8 mouse cellular contexts compared by ENCODE assay signal in the genomic region with DNA sequence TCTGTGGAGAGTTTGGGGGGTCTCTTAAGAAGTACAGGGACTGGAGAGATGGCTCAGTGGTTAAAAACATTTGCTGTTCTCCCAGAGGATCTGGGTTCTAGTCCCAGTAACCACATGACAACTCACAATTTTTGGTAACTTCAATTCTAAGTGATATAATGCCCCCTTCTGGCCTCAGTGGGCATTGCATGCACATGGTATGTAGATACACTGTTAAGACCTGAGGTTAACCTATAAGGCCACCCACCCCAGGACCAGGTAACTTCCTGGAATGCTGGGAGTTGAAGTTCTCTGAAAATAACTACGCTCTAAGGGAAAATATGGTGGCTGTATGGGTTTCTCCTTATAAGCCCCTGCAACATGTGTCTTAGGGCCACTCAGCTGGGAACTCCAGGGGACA. TPM values are rescaled to one million over a fixed set of nuclear protein-coding genes. Genes with fewer than 3 reads are reported as not detected.
DNase-seq lines count a peak whose midpoint lies in the region; ATAC-seq and TF ChIP-seq lines count a peak whose summit lies in the region.

No protein-coding gene starts in this region.

- no peaks in the 10 kb centered on the region for H3K9me3 ChIP-seq in kidney, embryonic 15.5 days (replicated peaks)
- no peaks in the 10 kb centered on the region for H3K9me3 ChIP-seq in ES-Bruce4 (replicated peaks; ENCODE audit: control insufficient read depth, insufficient read depth, low read length, poor library complexity, severe bottlenecking)

- no peak for ATAC-seq in kidney, embryonic 15.5 days (replicated peaks; ENCODE audit: low FRiP score)

- H3K27me3 ChIP-seq in kidney, embryonic 15.5 days = no peaks in the 10 kb centered on the region
- no peaks in the 10 kb centered on the region for H3K27me3 ChIP-seq in ES-Bruce4 (ENCODE audit: control insufficient read depth, insufficient read depth, low read length, poor library complexity, severe bottlenecking)

- peaks cover 4% of the 10 kb centered on the region for H3K4me1 ChIP-seq in kidney, embryonic 15.5 days
- H3K4me1 ChIP-seq in ES-Bruce4 (ENCODE audit: control insufficient read depth, insufficient read depth, low read length) = no peaks in the 10 kb centered on the region

- TF ChIP-seq EP300 in ES-Bruce4 (IDR thresholded peaks at IDR 0.05; ENCODE audit: insufficient read depth, low read depth, low read length) = no peak

- peak; percentile 44 for DNase-seq in adrenal gland, postnatal 10 days
- DNase-seq in adrenal gland, adult 8-10 months = no peak
- DNase-seq in kidney, adult 9 months = peak; percentile 60
- peak; percentile 42 to 61 for DNase-seq in kidney, postnatal 4 days
- no peak for DNase-seq in frontal cortex, postnatal 14 days (ENCODE audit: low spot score in 2 of 2)
- DNase-seq in layer of hippocampus, adult 9-11 months = no peak

- H3K36me3 ChIP-seq in kidney, embryonic 15.5 days = no peaks in the 10 kb centered on the region
- H3K36me3 ChIP-seq in ES-Bruce4 (ENCODE audit: control insufficient read depth, insufficient read depth, low read length, poor library complexity, severe bottlenecking) = no peaks in the 10 kb centered on the region

- no peak overlapping the region for H3K4me2 ChIP-seq in kidney, embryonic 15.5 days

- 100% methylated on average over 1 of the region's 1 CpGs for WGBS in kidney, embryonic 15.5 days

- no peak overlapping the region for H3K9ac ChIP-seq in kidney, embryonic 15.5 days
- H3K9ac ChIP-seq in ES-Bruce4 (ENCODE audit: low read depth, poor library complexity, severe bottlenecking) = no peak overlapping the region

- no peak overlapping the region for H3K4me3 ChIP-seq in kidney, embryonic 15.5 days (replicated peaks)
- H3K4me3 ChIP-seq in ES-Bruce4 (ENCODE audit: low read depth, low read length) = no peak overlapping the region

- TF ChIP-seq CTCF in ES-Bruce4 (IDR thresholded peaks at IDR 0.05; ENCODE audit: low read depth, low read length) = peak; percentile 11

- no peak overlapping the region for H3K27ac ChIP-seq in kidney, embryonic 15.5 days
- no peak overlapping the region for H3K27ac ChIP-seq in ES-Bruce4 (ENCODE audit: insufficient read depth, low read length)

- no peak for TF ChIP-seq POLR2A in ES-Bruce4 (IDR thresholded peaks at IDR 0.05; ENCODE audit: insufficient read depth, low read length)

RNA-seq across cellular contexts. Expression of a gene that starts 3.0 kb away (rescaled TPM):
- total RNA-seq in adrenal gland, postnatal 10 days (2021) = 10 to 100 TPM; 13.9 to 15.9 TPM
- total RNA-seq in adrenal gland, adult 8-10 months (2022) = 10 to 100 TPM; 28.8 to 37.8 (median 31.0) TPM
- 14.7 and 14.8 TPM in 2 replicates for polyA plus RNA-seq in kidney, embryonic 15.5 days (2015; fragmentation: Nextera tagmentation; extraction: Ambion mirVana)
- 13.2 and 14.1 TPM in 2 replicates for polyA plus RNA-seq in ES-Bruce4 (2011; ENCODE audit: insufficient read depth, insufficient read length, low read depth, missing spikeins)

RNA-seq across cellular contexts. Expression of a gene that starts 24.2 kb away (rescaled TPM):
- 10 to 100 TPM; 15.8 to 23.5 TPM for total RNA-seq in adrenal gland, postnatal 10 days (2021)
- total RNA-seq in adrenal gland, adult 8-10 months (2022) = 10 to 100 TPM; 37.8 to 64.5 (median 50.9) TPM
- polyA plus RNA-seq in kidney, embryonic 15.5 days (2015; fragmentation: Nextera tagmentation; extraction: Ambion mirVana) = 5.5 and 6.4 TPM in 2 replicates
- 0.27 and 0.81 TPM in 2 replicates for polyA plus RNA-seq in ES-Bruce4 (2011; ENCODE audit: insufficient read depth, insufficient read length, low read depth, missing spikeins)

Comparison
In these comparisons a context has a peak if more than half of its experiments do, and no peak if none do; other contexts are left out.
1. DNase-seq: peak in adrenal gland, postnatal 10 days (single experiment), kidney, adult 9 months (single experiment) and kidney, postnatal 4 days (2 of 2); none in adrenal gland, adult 8-10 months (single experiment), frontal cortex, postnatal 14 days (0 of 2) and layer of hippocampus, adult 9-11 months (single experiment).